Mouse (Mus musculus): ENCODE measurements at regions not wholly inside any gene's neighbourhood (a gene's known extent, or its start where the extent isn't known, plus 50 kb on each side); places are given as distances from the start of the nearest gene placed in this dataset.
A peak's percentile ranks its signal among the peaks of the same experiment; 100 is the strongest.

GRCm38 (mm10) chr10:99558656-99559055 lies 200.8 kb downstream of the Csl start:
- Histone ChIP-seq H3K4me2 (replicated peaks) (no peak overlapping the region), H3K36me3 (no peaks in the 10 kb centered on the region), H3K4me3 (replicated peaks) (no peak overlapping the region), H3K9ac (no peak overlapping the region), H3K27ac (no peak overlapping the region), H3K27me3 (replicated peaks) (no peaks in the 10 kb centered on the region), H3K4me1 (replicated peaks) (no peaks in the 10 kb centered on the region), H3K9me3 (no peaks in the 10 kb centered on the region)
- 84% methylated on average over 5 of the region's 5 CpGs for WGBS
- no peak for ATAC-seq

GRCm38 (mm10) chr10:99561166-99561818 lies 198.2 kb downstream of the Csl start:
- Histone ChIP-seq H3K9ac (no peak overlapping the region), H3K4me1 (replicated peaks) (no peaks in the 10 kb centered on the region), H3K4me3 (replicated peaks) (no peak overlapping the region), H3K27me3 (replicated peaks) (no peaks in the 10 kb centered on the region), H3K9me3 (no peaks in the 10 kb centered on the region), H3K4me2 (replicated peaks) (no peak overlapping the region), H3K27ac (no peak overlapping the region), H3K36me3 (no peaks in the 10 kb centered on the region)
- 74% methylated on average over 11 of the region's 11 CpGs for WGBS
- ATAC-seq: no peak

GRCm38 (mm10) chr10:99564605-99565004 lies 194.9 kb downstream of the Csl start:
- WGBS: 86% methylated on average over 4 of the region's 4 CpGs
- Histone ChIP-seq H3K27me3 (replicated peaks) (no peaks in the 10 kb centered on the region), H3K9ac (no peak overlapping the region), H3K36me3 (no peaks in the 10 kb centered on the region), H3K4me2 (replicated peaks) (no peak overlapping the region), H3K9me3 (no peaks in the 10 kb centered on the region), H3K27ac (no peak overlapping the region), H3K4me1 (replicated peaks) (no peaks in the 10 kb centered on the region), H3K4me3 (replicated peaks) (no peak overlapping the region)
- no peak for ATAC-seq

DNA sequence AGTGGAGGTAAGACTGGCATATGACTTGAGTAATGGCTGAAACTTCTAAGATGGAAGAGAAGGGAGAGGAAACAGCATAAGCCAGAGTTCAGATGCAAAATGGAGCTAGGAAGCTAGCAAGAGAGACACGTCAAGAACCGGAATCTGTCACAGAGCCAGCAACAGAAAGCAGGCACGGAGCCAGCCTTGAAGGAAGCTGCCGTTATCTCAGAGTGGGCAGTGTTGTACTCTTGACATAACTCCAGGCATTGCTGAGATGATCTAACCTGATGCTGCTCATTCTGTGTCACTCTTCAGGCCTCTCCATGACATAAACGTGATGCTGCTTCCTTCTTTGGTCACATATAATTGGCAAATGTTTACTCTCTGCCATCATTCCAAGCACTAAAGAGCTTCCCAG lies 191.0 kb downstream of the Csl start:
- H3K4me2 ChIP-seq (replicated peaks): no peak overlapping the region
- no peak for ATAC-seq
- no peaks in the 10 kb centered on the region for H3K4me1 ChIP-seq (replicated peaks)
- H3K4me3 ChIP-seq (replicated peaks): no peak overlapping the region
- 65% methylated on average over 5 of the region's 5 CpGs for WGBS
- no peaks in the 10 kb centered on the region for H3K27me3 ChIP-seq (replicated peaks)
- H3K9me3 ChIP-seq: no peaks in the 10 kb centered on the region
- no peak overlapping the region for H3K9ac ChIP-seq
- H3K27ac ChIP-seq: no peak overlapping the region
- H3K36me3 ChIP-seq: no peaks in the 10 kb centered on the region

DNA sequence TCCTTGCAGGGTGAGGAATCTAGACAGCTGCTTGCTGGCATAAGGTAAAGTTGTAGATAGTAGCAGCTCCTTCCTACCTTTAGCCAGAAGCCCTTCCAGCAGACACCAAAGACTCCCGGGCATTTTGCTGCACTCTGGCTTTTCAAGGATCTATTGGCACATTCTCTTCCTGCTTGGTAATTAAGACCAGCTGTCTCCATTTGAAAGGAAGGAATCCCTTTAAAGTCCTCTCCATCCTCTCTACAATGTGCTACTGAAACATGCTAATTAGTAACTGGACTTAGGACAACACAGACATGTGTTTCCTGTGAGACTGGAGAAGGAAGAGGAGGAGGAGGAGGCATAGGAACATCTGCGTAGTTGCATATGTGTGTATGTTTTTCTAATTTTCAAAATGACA lies 189.3 kb downstream of the Csl start:
- no peaks in the 10 kb centered on the region for H3K4me1 ChIP-seq (replicated peaks)
- H3K4me2 ChIP-seq (replicated peaks): no peak overlapping the region
- no peaks in the 10 kb centered on the region for H3K27me3 ChIP-seq (replicated peaks)
- ATAC-seq: no peak; the same call in 1 of the 2 replicates
- 37% methylated on average over 2 of the region's 2 CpGs for WGBS
- H3K4me3 ChIP-seq (replicated peaks): no peak overlapping the region
- H3K9me3 ChIP-seq: no peaks in the 10 kb centered on the region
- H3K27ac ChIP-seq: no peak overlapping the region
- no peaks in the 10 kb centered on the region for H3K36me3 ChIP-seq
- H3K9ac ChIP-seq: no peak overlapping the region

DNA sequence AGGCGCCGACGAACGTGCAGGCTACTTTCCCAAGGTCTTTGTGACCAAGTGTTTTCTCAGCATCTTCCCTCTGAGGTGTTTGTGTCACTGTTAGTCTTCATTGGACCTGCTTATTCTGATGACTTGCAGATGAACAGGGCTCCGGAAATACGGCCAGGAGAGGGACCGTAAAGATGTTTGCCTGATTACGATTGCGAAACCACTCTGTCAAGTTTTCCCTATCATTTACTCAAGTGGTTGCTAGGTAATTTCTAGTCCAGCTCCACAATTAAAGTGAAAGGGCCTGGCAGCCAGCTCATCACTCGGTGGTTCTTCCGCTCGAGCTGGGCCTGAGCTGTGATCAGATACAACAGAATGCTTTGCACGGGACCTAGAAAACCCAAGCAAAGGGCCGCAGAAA lies 185.5 kb downstream of the Csl start:
- no peaks in the 10 kb centered on the region for H3K27me3 ChIP-seq (replicated peaks)
- no peaks in the 10 kb centered on the region for H3K36me3 ChIP-seq
- WGBS: 55% methylated on average over 14 of the region's 14 CpGs
- no peaks in the 10 kb centered on the region for H3K4me1 ChIP-seq (replicated peaks)
- H3K9ac ChIP-seq: no peak overlapping the region
- no peak overlapping the region for H3K27ac ChIP-seq
- ATAC-seq: peak; percentile 68
- no peaks in the 10 kb centered on the region for H3K9me3 ChIP-seq
- H3K4me3 ChIP-seq (replicated peaks): no peak overlapping the region
- H3K4me2 ChIP-seq (replicated peaks): no peak overlapping the region

GRCm38 (mm10) chr10:99575294-99575693 lies 184.2 kb downstream of the Csl start:
- no peak for ATAC-seq
- Histone ChIP-seq H3K27me3 (replicated peaks) (no peaks in the 10 kb centered on the region), H3K9ac (no peak overlapping the region), H3K4me2 (replicated peaks) (no peak overlapping the region), H3K36me3 (no peaks in the 10 kb centered on the region), H3K4me1 (replicated peaks) (no peaks in the 10 kb centered on the region), H3K9me3 (no peaks in the 10 kb centered on the region), H3K27ac (no peak overlapping the region), H3K4me3 (replicated peaks) (no peak overlapping the region)
- WGBS: 88% methylated on average over 7 of the region's 7 CpGs

- no peak overlapping the region for H3K9ac ChIP-seq
- 78% methylated on average over 5 of the region's 5 CpGs for WGBS
- H3K27me3 ChIP-seq (replicated peaks): no peaks in the 10 kb centered on the region
- no peaks in the 10 kb centered on the region for H3K4me1 ChIP-seq (replicated peaks)
- H3K9me3 ChIP-seq: no peaks in the 10 kb centered on the region
- H3K36me3 ChIP-seq: no peaks in the 10 kb centered on the region
- no peak overlapping the region for H3K4me2 ChIP-seq (replicated peaks)
- ATAC-seq: no peak
- no peak overlapping the region for H3K27ac ChIP-seq
- no peak overlapping the region for H3K4me3 ChIP-seq (replicated peaks)
These were observed 183.2 kb downstream of the Csl start for GRCm38 (mm10) chr10:99576301-99576700.

DNA sequence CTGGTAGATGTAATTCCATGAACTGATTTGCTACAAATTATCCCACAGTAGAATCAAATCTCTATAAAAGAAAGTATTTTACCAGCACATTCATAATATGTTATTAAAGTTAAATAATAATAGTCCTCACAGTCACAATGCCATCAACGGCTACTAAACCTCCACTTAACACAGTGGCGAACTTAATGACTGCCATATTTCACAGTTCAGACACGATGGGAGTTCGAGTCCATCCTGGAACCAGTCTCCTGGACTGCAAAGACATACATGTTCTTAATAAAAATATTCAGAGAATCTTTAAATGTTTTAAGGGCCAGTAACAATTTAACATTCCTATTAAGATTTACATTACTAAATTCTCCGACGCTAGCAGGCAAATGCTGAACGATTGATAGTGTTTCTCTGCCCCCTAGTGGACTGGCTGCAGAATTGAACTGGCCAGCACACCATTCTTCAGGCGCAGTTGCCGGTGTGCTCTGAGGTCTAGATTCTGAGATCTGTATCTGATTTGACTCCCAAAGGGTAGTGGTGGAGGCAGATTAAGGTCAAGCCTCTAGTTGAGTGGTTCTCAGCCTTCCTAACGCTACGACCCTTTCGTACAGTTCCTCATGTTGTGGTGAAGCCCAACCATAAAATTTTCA lies 182.3 kb downstream of the Csl start:
- no peaks in the 10 kb centered on the region for H3K9me3 ChIP-seq
- H3K4me3 ChIP-seq (replicated peaks): no peak overlapping the region
- H3K4me1 ChIP-seq (replicated peaks): no peaks in the 10 kb centered on the region
- WGBS: 21% methylated on average over 12 of the region's 12 CpGs
- no peak overlapping the region for H3K27ac ChIP-seq
- no peaks in the 10 kb centered on the region for H3K27me3 ChIP-seq (replicated peaks)
- peak; percentile 44; the same call in 1 of the 2 replicates for ATAC-seq
- H3K9ac ChIP-seq: no peak overlapping the region
- no peak overlapping the region for H3K4me2 ChIP-seq (replicated peaks)
- H3K36me3 ChIP-seq: no peaks in the 10 kb centered on the region

DNA sequence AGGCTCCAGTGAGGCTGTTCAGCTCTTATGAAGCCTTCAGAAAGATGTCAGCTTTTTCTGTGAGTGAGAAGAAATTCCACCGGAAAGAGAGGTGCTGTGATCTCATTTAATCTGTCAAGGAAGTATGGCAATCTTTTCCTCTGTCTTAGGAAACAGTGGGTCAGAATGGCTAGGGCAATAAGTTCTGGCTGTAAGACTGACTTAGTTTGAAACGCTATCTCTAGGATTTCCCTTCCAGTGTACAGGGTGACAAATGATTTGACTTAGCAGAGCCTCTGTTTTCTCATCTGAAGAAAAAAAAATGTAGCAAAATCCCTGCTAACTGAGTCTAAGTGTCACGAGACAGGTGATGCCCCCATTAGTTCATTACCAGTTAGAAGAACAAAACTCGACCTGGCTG lies 181.1 kb downstream of the Csl start:
- Histone ChIP-seq H3K4me1 (replicated peaks) (no peaks in the 10 kb centered on the region), H3K9me3 (no peaks in the 10 kb centered on the region), H3K9ac (no peak overlapping the region), H3K27me3 (replicated peaks) (no peaks in the 10 kb centered on the region), H3K36me3 (no peaks in the 10 kb centered on the region), H3K4me3 (replicated peaks) (no peak overlapping the region), H3K4me2 (replicated peaks) (no peak overlapping the region), H3K27ac (no peak overlapping the region)
- 61% methylated on average over 4 of the region's 4 CpGs for WGBS
- ATAC-seq: no peak

DNA sequence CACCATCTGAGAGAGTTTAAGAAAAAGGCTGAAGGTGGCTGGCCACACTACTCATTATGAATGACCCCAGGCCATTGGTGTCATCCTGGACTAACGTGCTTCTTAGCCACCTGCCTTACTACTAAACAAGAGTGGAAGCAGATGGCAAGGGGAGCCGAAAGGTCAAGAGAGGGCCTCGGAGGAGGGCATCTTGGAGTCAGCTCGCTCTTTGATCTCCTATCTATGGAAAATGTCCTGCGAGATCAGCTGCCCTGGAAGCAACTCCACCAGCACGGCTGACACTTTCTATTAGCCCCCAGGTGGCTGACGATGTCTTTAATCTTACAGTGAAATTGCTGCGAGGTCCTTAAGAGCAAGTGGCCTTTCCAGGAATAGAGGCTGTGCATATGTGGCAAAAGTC lies 179.3 kb downstream of the Csl start:
- H3K27ac ChIP-seq: no peak overlapping the region
- no peak overlapping the region for H3K9ac ChIP-seq
- 49% methylated on average over 8 of the region's 8 CpGs for WGBS

GRCm38 (mm10) chr10:99581074-99581473 lies 178.4 kb downstream of the Csl start:
- 76% methylated on average over 8 of the region's 8 CpGs for WGBS
- H3K27ac ChIP-seq: no peak overlapping the region
- H3K9ac ChIP-seq: no peak overlapping the region
- H3K4me1 ChIP-seq (replicated peaks): no peaks in the 10 kb centered on the region
- no peak overlapping the region for H3K4me2 ChIP-seq (replicated peaks)
- no peaks in the 10 kb centered on the region for H3K27me3 ChIP-seq (replicated peaks)
- no peaks in the 10 kb centered on the region for H3K9me3 ChIP-seq
- H3K36me3 ChIP-seq: no peaks in the 10 kb centered on the region
- no peak overlapping the region for H3K4me3 ChIP-seq (replicated peaks)
- ATAC-seq: no peak

More for the DNA sequence above, 179.3 kb downstream of the Csl start:
- H3K4me3 ChIP-seq (replicated peaks): no peak overlapping the region
- H3K4me2 ChIP-seq (replicated peaks): no peak overlapping the region
- no peaks in the 10 kb centered on the region for H3K9me3 ChIP-seq
- no peaks in the 10 kb centered on the region for H3K27me3 ChIP-seq (replicated peaks)
- H3K36me3 ChIP-seq: no peaks in the 10 kb centered on the region
- no peak for ATAC-seq
- H3K4me1 ChIP-seq (replicated peaks): no peaks in the 10 kb centered on the region

- Histone ChIP-seq H3K4me3 (replicated peaks) (no peak overlapping the region), H3K9ac (no peak overlapping the region), H3K27me3 (replicated peaks) (no peaks in the 10 kb centered on the region), H3K9me3 (no peaks in the 10 kb centered on the region), H3K27ac (no peak overlapping the region), H3K36me3 (no peaks in the 10 kb centered on the region), H3K4me1 (replicated peaks) (no peaks in the 10 kb centered on the region), H3K4me2 (replicated peaks) (no peak overlapping the region)
- 80% methylated on average over 2 of the region's 2 CpGs for WGBS
- no peak for ATAC-seq
These were observed 174.6 kb downstream of the Csl start for GRCm38 (mm10) chr10:99584855-99585254.

Measured in intestine, embryonic 15.5 days (tissue).